Mouse (Mus musculus) spleen, adult 2 months (tissue): ENCODE results near the gene Hdgfl3. TPM values are rescaled to one million over a fixed set of nuclear protein-coding genes. Genes with fewer than 3 reads are reported as not detected.

Source experiments
- DNase-seq, 2 experiments: peaks; one replicate each; pipeline versions ENCODE4 v3.0.0 to v3.0.0-alpha.2; 2012 to 2021; ENCODE audit warnings: low spot score in 2 of 2, low read depth in 1 of 2
- H3K27ac ChIP-seq: fragments of 200-500 bp; 2 replicates; pipeline ENCODE4 v1.5.1; 2012; ENCODE audit warnings: low read length, inconsistent platforms; ENCODE audit not compliant: insufficient read depth
- H3K27me3 ChIP-seq: fragments of 200-500 bp; 2 replicates; pipeline ENCODE4 v1.6.1; 2012; ENCODE audit warnings: mild to moderate bottlenecking, moderate library complexity, low read length, inconsistent platforms; ENCODE audit not compliant: control insufficient read depth, insufficient read depth
- H3K36me3 ChIP-seq: fragments of 200-500 bp; 2 replicates; pipeline ENCODE4 v1.6.1; 2012; ENCODE audit warnings: mild to moderate bottlenecking, low read length, inconsistent platforms; ENCODE audit not compliant: control insufficient read depth, insufficient read depth
- H3K4me1 ChIP-seq: fragments of 200-500 bp; 2 replicates; pipeline ENCODE4 v1.6.1; 2011; ENCODE audit warnings: inconsistent platforms; ENCODE audit not compliant: control insufficient read depth, insufficient read depth, insufficient read length
- H3K4me3 ChIP-seq: fragments of 200-500 bp; 2 replicates; pipeline ENCODE4 v1.5.1; 2011; ENCODE audit warnings: mild to moderate bottlenecking, inconsistent platforms; ENCODE audit not compliant: insufficient read depth, insufficient read length; ENCODE audit errors: extremely low read depth
- CTCF ChIP-seq: fragments of 200-500 bp; IDR thresholded peaks from 2 replicates; pipeline ENCODE4 v1.5.1; 2011; ENCODE audit warnings: mild to moderate bottlenecking, inconsistent platforms; ENCODE audit not compliant: insufficient read depth, insufficient read length, insufficient replicate concordance; ENCODE audit errors: extremely low read depth
- POLR2A ChIP-seq: fragments of 200-500 bp; IDR thresholded peaks from 2 replicates; pipeline ENCODE4 v1.6.1; 2011; ENCODE audit warnings: low read depth, low read length, inconsistent platforms
- WGBS: fragments of 180-500 bp; shearing (Covaris S2); methylation state at CpG from one replicate; pipeline ENCODE4 v1.1.7; 2018; 5-methylcytosine and 5-hydroxymethylcytosine counted together
- polyA plus RNA-seq: library from polyadenylated mRNA; depleted of rRNA; stranded (reverse); fragments of >200 nt; gene quantifications from 2 replicates; pipeline ENCODE4 v1.2.3, GENCODE M21; 2012

The Hdgfl3 gene
- polyA plus RNA-seq, 1 experiment, result 1.2 TPM

GRCm38 (mm10) chr7:81849214-81849613, 85.1 kb downstream of the Hdgfl3 start:
- 29% methylated on average over 5 of the region's 5 CpGs for WGBS
- peak overlapping the region; percentile 73 for H3K27ac ChIP-seq
- H3K4me3 ChIP-seq, result no peak overlapping the region
- peaks cover 16% of the 10 kb centered on the region; the same call in 1 of the 2 replicates for H3K4me1 ChIP-seq
- DNase-seq, result no peak
- TF ChIP-seq CTCF, result no peak
- TF ChIP-seq POLR2A, result no peak
- H3K27me3 ChIP-seq, result no peaks in the 10 kb centered on the region
- H3K36me3 ChIP-seq, result no peaks in the 10 kb centered on the region

GRCm38 (mm10) chr7:81847777-81848176, 86.5 kb downstream of the Hdgfl3 start:
- DNase-seq, result no peak
- Histone ChIP-seq H3K36me3 (no peaks in the 10 kb centered on the region), H3K4me3 (no peak overlapping the region), H3K4me1 (peaks cover 11% of the 10 kb centered on the region; the same call in 1 of the 2 replicates), H3K27me3 (no peaks in the 10 kb centered on the region), H3K27ac (no peak overlapping the region)
- WGBS, result 84% methylated on average over 4 of the region's 4 CpGs
- TF ChIP-seq POLR2A, result no peak
- no peak for TF ChIP-seq CTCF

GRCm38 (mm10) chr7:81847010-81847409, 87.3 kb downstream of the Hdgfl3 start:
- no peaks in the 10 kb centered on the region for H3K27me3 ChIP-seq
- H3K27ac ChIP-seq, result no peak overlapping the region
- DNase-seq, result no peak
- TF ChIP-seq POLR2A (no peak), CTCF (no peak)
- peaks cover 11% of the 10 kb centered on the region; the same call in 1 of the 2 replicates for H3K4me1 ChIP-seq
- 75% methylated on average over 8 of the region's 8 CpGs for WGBS
- no peak overlapping the region for H3K4me3 ChIP-seq
- no peaks in the 10 kb centered on the region for H3K36me3 ChIP-seq

- WGBS, result 93% methylated on average over 8 of the region's 8 CpGs
- no peak for DNase-seq
- H3K27me3 ChIP-seq, result no peaks in the 10 kb centered on the region
- no peak overlapping the region for H3K4me3 ChIP-seq
- TF ChIP-seq POLR2A (no peak), CTCF (no peak)
- no peaks in the 10 kb centered on the region for H3K36me3 ChIP-seq
- H3K4me1 ChIP-seq, result peaks cover 11% of the 10 kb centered on the region; the same call in 1 of the 2 replicates
- H3K27ac ChIP-seq, result no peak overlapping the region
Observed at GRCm38 (mm10) chr7:81846008-81846407, 88.3 kb downstream of the Hdgfl3 start.

GRCm38 (mm10) chr7:81845313-81845712, 89.0 kb downstream of the Hdgfl3 start:
- 85% methylated on average over 3 of the region's 3 CpGs for WGBS
- Histone ChIP-seq H3K4me3 (no peak overlapping the region), H3K36me3 (no peaks in the 10 kb centered on the region), H3K27ac (no peak overlapping the region), H3K27me3 (no peaks in the 10 kb centered on the region), H3K4me1 (peaks cover 11% of the 10 kb centered on the region; the same call in 1 of the 2 replicates)
- no peak for DNase-seq
- TF ChIP-seq POLR2A, result no peak
- TF ChIP-seq CTCF, result no peak

- 91% methylated on average over 11 of the region's 11 CpGs for WGBS
- Histone ChIP-seq H3K4me3 (no peak overlapping the region), H3K27ac (no peak overlapping the region), H3K27me3 (no peaks in the 10 kb centered on the region), H3K36me3 (no peaks in the 10 kb centered on the region), H3K4me1 (peaks cover 7% of the 10 kb centered on the region; the same call in 1 of the 2 replicates)
- no peak for TF ChIP-seq CTCF
- TF ChIP-seq POLR2A, result no peak
- DNase-seq, result no peak
Observed at GRCm38 (mm10) chr7:81844801-81845200, 89.5 kb downstream of the Hdgfl3 start.

GRCm38 (mm10) chr7:81843903-81844302, 90.4 kb downstream of the Hdgfl3 start:
- 93% methylated on average over 8 of the region's 8 CpGs for WGBS
- Histone ChIP-seq H3K4me3 (no peak overlapping the region), H3K27ac (no peak overlapping the region), H3K36me3 (no peaks in the 10 kb centered on the region), H3K27me3 (no peaks in the 10 kb centered on the region), H3K4me1 (0 out of 2 replicates have a peak, but pooled peaks cover 3% of the 10 kb centered on the region)
- no peak for DNase-seq
- TF ChIP-seq CTCF, result no peak
- TF ChIP-seq POLR2A, result no peak
